Mouse (Mus musculus): ENCODE results near the gene Lpar3.

- no peak for TF ChIP-seq POLR2A (IDR thresholded peaks at IDR 0.05; ENCODE audit: insufficient read depth, low read depth, low read length)
- TF ChIP-seq CTCF (IDR thresholded peaks at IDR 0.05), result no peak
- no peak for TF ChIP-seq EP300 (IDR thresholded peaks at IDR 0.05; ENCODE audit: insufficient read depth, low read depth, low read length)
Measured at GRCm38 (mm10) chr3:146186033-146186432, 34.7 kb upstream of the Lpar3 start.

Measured in heart, adult 2 months (tissue).